Mouse (Mus musculus) kidney, embryonic 16.5 days (tissue): ENCODE results near the gene Zfp689. TPM values are rescaled to one million over a fixed set of nuclear protein-coding genes. Genes with fewer than 3 reads are reported as not detected.

Source experiments
- ATAC-seq: fragments of 200-750 bp; cut with Nextera tagmentation; 2 replicates; pipeline ENCODE4 v1.8.0; 2017; ENCODE audit warnings: moderate TSS enrichment; ENCODE audit not compliant: low FRiP score, low TSS enrichment
- H3K27ac ChIP-seq: fragments of 300-500 bp; sonication (generic); 2 replicates; pipeline ENCODE4 v1.5.1; 2014; ENCODE audit warnings: low read length
- H3K27me3 ChIP-seq: fragments of 300-500 bp; sonication (generic); 2 replicates; pipeline ENCODE4 v1.6.1; 2014; ENCODE audit warnings: low read length, control low read depth, mixed read lengths; ENCODE audit not compliant: insufficient read depth
- H3K36me3 ChIP-seq: fragments of 300-500 bp; sonication (generic); 2 replicates; pipeline ENCODE4 v1.6.1; 2014; ENCODE audit warnings: low read length, control low read depth, mixed read lengths; ENCODE audit not compliant: insufficient read depth
- H3K4me1 ChIP-seq: fragments of 300-500 bp; sonication (generic); 2 replicates; pipeline ENCODE4 v1.6.1; 2014; ENCODE audit warnings: low read length, control low read depth, mixed read lengths; ENCODE audit not compliant: insufficient read depth
- H3K4me2 ChIP-seq: fragments of 300-500 bp; sonication (generic); replicated peaks from 2 replicates; pipeline ENCODE4 v1.6.1; 2014; ENCODE audit warnings: low read depth, low read length
- H3K4me3 ChIP-seq: fragments of 300-500 bp; sonication (generic); 2 replicates; pipeline ENCODE4 v1.5.1; 2014; ENCODE audit warnings: mild to moderate bottlenecking, low read length
- H3K9ac ChIP-seq: fragments of 300-500 bp; sonication (generic); replicated peaks from 2 replicates; pipeline ENCODE4 v1.6.1; 2014; ENCODE audit warnings: low read length
- H3K9me3 ChIP-seq: fragments of 300-500 bp; sonication (generic); 2 replicates; pipeline ENCODE4 v1.6.1; 2016; ENCODE audit warnings: low read length, control low read depth
- WGBS: fragments of 180-500 bp; shearing (Covaris S2); extraction: QIAGEN DNeasy Blood & Tissue Kit; methylation state at CpG from one replicate; pipeline ENCODE4 v1.1.7; 2014; 5-methylcytosine and 5-hydroxymethylcytosine counted together
- polyA plus RNA-seq: library from polyadenylated mRNA; unstranded; fragments of >200 nt; fragmentation: Nextera tagmentation; extraction: Ambion mirVana; gene quantifications from 2 replicates; pipeline ENCODE4 v1.2.1, GENCODE M21; 2015

The Zfp689 gene
- polyA plus RNA-seq, 1 experiment from 2014 or later: 8.4 TPM

- peak overlapping the region; percentile 76 for H3K4me2 ChIP-seq
- peak overlapping the region; percentile 94 for H3K9ac ChIP-seq
- H3K9me3 ChIP-seq: no peaks in the 10 kb centered on the region
- H3K36me3 ChIP-seq: peaks cover 33% of the 10 kb centered on the region
- peaks cover 16% of the 10 kb centered on the region for H3K4me1 ChIP-seq
- no peaks in the 10 kb centered on the region for H3K27me3 ChIP-seq
- ATAC-seq: no peak
- H3K4me3 ChIP-seq: peak overlapping the region; percentile 92
- H3K27ac ChIP-seq: peak overlapping the region; percentile 98
- 3% methylated on average over 48 of the region's 48 CpGs for WGBS
Measured at GRCm38 (mm10) chr7:127479318-127480225, 30.6 kb upstream of the Zfp689 start.

GRCm38 (mm10) chr7:127478635-127479317 lies 29.8 kb upstream of the Zfp689 start, which contains the start of gene Fbrs:
Gene Fbrs (plus strand): TSS chr7:127479199.
- peak within 1 kb of the TSS; percentile 98 for H3K27ac ChIP-seq
- peaks cover 41% of the 10 kb centered on the region for H3K36me3 ChIP-seq
- no peaks in the 10 kb centered on the region for H3K27me3 ChIP-seq
- peak within 1 kb of the TSS; percentile 76 for H3K4me2 ChIP-seq
- peak within 1 kb of the TSS; percentile 92 for H3K4me3 ChIP-seq
- ATAC-seq: peak; percentile 89
- peaks cover 16% of the 10 kb centered on the region for H3K4me1 ChIP-seq
- WGBS: under 1% methylated on average over 57 of the region's 62 CpGs
- peak within 1 kb of the TSS; percentile 94 for H3K9ac ChIP-seq
- H3K9me3 ChIP-seq: no peaks in the 10 kb centered on the region

- peak; percentile 97 for ATAC-seq
- Histone ChIP-seq H3K9ac (peak overlapping the region; percentile 94), H3K36me3 (peaks cover 40% of the 10 kb centered on the region), H3K4me1 (peaks cover 16% of the 10 kb centered on the region), H3K27ac (peak overlapping the region; percentile 98), H3K4me2 (peak overlapping the region; percentile 76), H3K27me3 (no peaks in the 10 kb centered on the region), H3K4me3 (peak overlapping the region; percentile 92), H3K9me3 (no peaks in the 10 kb centered on the region)
- WGBS: under 1% methylated on average over 50 of the region's 50 CpGs
Measured at GRCm38 (mm10) chr7:127477687-127478634, 29.0 kb upstream of the Zfp689 start.

GRCm38 (mm10) chr7:127476855-127477254 lies 27.9 kb upstream of the Zfp689 start:
- WGBS: 67% methylated on average over 4 of the region's 4 CpGs
- Histone ChIP-seq H3K9me3 (no peaks in the 10 kb centered on the region), H3K9ac (peak overlapping the region; percentile 45), H3K4me3 (peak overlapping the region; percentile 92), H3K27me3 (no peaks in the 10 kb centered on the region), H3K4me2 (peak overlapping the region; percentile 46), H3K36me3 (peaks cover 31% of the 10 kb centered on the region), H3K4me1 (peaks cover 24% of the 10 kb centered on the region), H3K27ac (peak overlapping the region; percentile 98; the same call in 1 of the 2 replicates)
- no peak for ATAC-seq

GRCm38 (mm10) chr7:127476336-127476735 lies 27.4 kb upstream of the Zfp689 start:
- Histone ChIP-seq H3K9me3 (no peaks in the 10 kb centered on the region), H3K36me3 (peaks cover 31% of the 10 kb centered on the region), H3K4me3 (no peak overlapping the region), H3K4me1 (peaks cover 24% of the 10 kb centered on the region), H3K9ac (no peak overlapping the region), H3K4me2 (no peak overlapping the region), H3K27ac (no peak overlapping the region), H3K27me3 (no peaks in the 10 kb centered on the region)
- ATAC-seq: no peak
- WGBS: 95% methylated on average over 11 of the region's 11 CpGs

- 89% methylated on average over 11 of the region's 11 CpGs for WGBS
- no peak for ATAC-seq
- no peak overlapping the region for H3K4me3 ChIP-seq
- no peak overlapping the region for H3K27ac ChIP-seq
- H3K9me3 ChIP-seq: no peaks in the 10 kb centered on the region
- no peak overlapping the region for H3K9ac ChIP-seq
- peaks cover 31% of the 10 kb centered on the region for H3K36me3 ChIP-seq
- no peaks in the 10 kb centered on the region for H3K27me3 ChIP-seq
- H3K4me2 ChIP-seq: no peak overlapping the region
- peaks cover 16% of the 10 kb centered on the region for H3K4me1 ChIP-seq
Measured at GRCm38 (mm10) chr7:127475186-127475740, 26.3 kb upstream of the Zfp689 start.

- no peak for ATAC-seq
- H3K9ac ChIP-seq: no peak overlapping the region; the same call in 1 of the 2 replicates
- H3K4me1 ChIP-seq: peaks cover 16% of the 10 kb centered on the region
- WGBS: 73% methylated on average over 6 of the region's 6 CpGs
- H3K27me3 ChIP-seq: no peaks in the 10 kb centered on the region
- H3K36me3 ChIP-seq: peaks cover 31% of the 10 kb centered on the region
- H3K4me2 ChIP-seq: no peak overlapping the region
- no peak overlapping the region for H3K4me3 ChIP-seq
- H3K9me3 ChIP-seq: no peaks in the 10 kb centered on the region
- no peak overlapping the region for H3K27ac ChIP-seq
Measured at GRCm38 (mm10) chr7:127474378-127475070, 25.6 kb upstream of the Zfp689 start.

GRCm38 (mm10) chr7:127473705-127474104 lies 24.7 kb upstream of the Zfp689 start:
- whole genome bisulfite sequencing: 92% methylated on average over 5 of the region's 5 CpGs
- no peak for ATAC-seq

More at GRCm38 (mm10) chr7:127473705-127474104, 24.7 kb upstream of the Zfp689 start:
- no peaks in the 10 kb centered on the region for H3K27me3 ChIP-seq
- H3K27ac ChIP-seq: no peak overlapping the region
- peaks cover 31% of the 10 kb centered on the region for H3K36me3 ChIP-seq
- H3K4me1 ChIP-seq: peaks cover 17% of the 10 kb centered on the region
- H3K9ac ChIP-seq: no peak overlapping the region
- H3K4me2 ChIP-seq: no peak overlapping the region
- no peak overlapping the region for H3K4me3 ChIP-seq
- no peaks in the 10 kb centered on the region for H3K9me3 ChIP-seq
